Mouse (Mus musculus) spleen, postnatal 4 days (tissue): ENCODE measurements around the gene Zfp362.
A peak's percentile ranks its signal among the peaks of the same experiment; 100 is the strongest.

ENCODE experiments used
- DNase-seq, 2 experiments: peaks; one replicate each; pipeline ENCODE4 v3.0.0; 2022; ENCODE audit warnings: low spot score in 2 of 2

The Zfp362 gene

GRCm38 (mm10) chr4:128760029-128760428 lies 45.8 kb downstream of the Zfp362 start:
- DNase-seq, result no peak

GRCm38 (mm10) chr4:128759214-128759613 lies 46.6 kb downstream of the Zfp362 start:
- no peak for DNase-seq

GRCm38 (mm10) chr4:128755900-128756299 lies 49.9 kb downstream of the Zfp362 start:
- DNase-seq, result no peak

GRCm38 (mm10) chr4:128755064-128755463 lies 50.8 kb downstream of the Zfp362 start, which contains the start of gene A3galt2:
A3galt2 (plus strand) TSS chr4:128755364.
- no peak for DNase-seq

GRCm38 (mm10) chr4:128753571-128753970 lies 52.3 kb downstream of the Zfp362 start:
- DNase-seq, result no peak

- DNase-seq, result no peak
These were observed 53.7 kb downstream of the Zfp362 start for GRCm38 (mm10) chr4:128752031-128752757.

- no peak for DNase-seq
These were observed 54.8 kb downstream of the Zfp362 start for GRCm38 (mm10) chr4:128751006-128751405.

- DNase-seq, result no peak
These were observed 57.5 kb downstream of the Zfp362 start for GRCm38 (mm10) chr4:128748309-128748708.

- peak; percentile 68 to 84 for DNase-seq
These were observed 58.1 kb downstream of the Zfp362 start for GRCm38 (mm10) chr4:128747614-128748270.

GRCm38 (mm10) chr4:128745160-128745559 lies 60.7 kb downstream of the Zfp362 start:
- DNase-seq, result no peak

GRCm38 (mm10) chr4:128743031-128743626 lies 62.7 kb downstream of the Zfp362 start:
- no peak for DNase-seq

- no peak for DNase-seq
These were observed 63.4 kb downstream of the Zfp362 start for GRCm38 (mm10) chr4:128742379-128742970.

- no peak for DNase-seq
These were observed 63.9 kb downstream of the Zfp362 start for GRCm38 (mm10) chr4:128741906-128742305.

GRCm38 (mm10) chr4:128740878-128741277 lies 65.0 kb downstream of the Zfp362 start:
- no peak for DNase-seq

- no peak for DNase-seq
These were observed 67.8 kb downstream of the Zfp362 start for GRCm38 (mm10) chr4:128737825-128738610.

- no peak for DNase-seq
These were observed 68.7 kb downstream of the Zfp362 start for GRCm38 (mm10) chr4:128737137-128737589.

GRCm38 (mm10) chr4:128734721-128735671 lies 70.8 kb downstream of the Zfp362 start:
- DNase-seq, result peak in 1 of 2 experiments; percentile 41

GRCm38 (mm10) chr4:128734217-128734616 lies 71.6 kb downstream of the Zfp362 start:
- DNase-seq, result no peak

- no peak for DNase-seq
These were observed 72.3 kb downstream of the Zfp362 start for GRCm38 (mm10) chr4:128733496-128733895.

GRCm38 (mm10) chr4:128732794-128733193 lies 73.1 kb downstream of the Zfp362 start:
- no peak for DNase-seq
